Mouse (Mus musculus) lung, embryonic 16.5 days (tissue): ENCODE measurements at regions not wholly inside any gene's neighbourhood (a gene's known extent, or its start where the extent isn't known, plus 50 kb on each side); places are given as distances from the start of the nearest gene placed in this dataset.

Source experiments
- ATAC-seq: fragments of 200-750 bp; cut with Nextera tagmentation; 2 replicates; pipeline ENCODE4 v1.8.0; 2017; ENCODE audit warnings: low read depth, mild to moderate bottlenecking, moderate library complexity
- H3K27ac ChIP-seq: fragments of 300-500 bp; sonication (generic); 2 replicates; pipeline ENCODE4 v1.5.1; 2014; ENCODE audit warnings: mild to moderate bottlenecking, control low read depth, low read length
- H3K27me3 ChIP-seq: fragments of 300-500 bp; sonication (generic); 2 replicates; pipeline ENCODE4 v1.6.1; 2014; ENCODE audit warnings: low read depth, low read length, mixed read lengths; ENCODE audit not compliant: control insufficient read depth, insufficient read depth
- H3K36me3 ChIP-seq: fragments of 300-500 bp; sonication (generic); 2 replicates; pipeline ENCODE4 v1.6.1; 2014; ENCODE audit warnings: low read length; ENCODE audit not compliant: control insufficient read depth, insufficient read depth
- H3K4me1 ChIP-seq: fragments of 300-500 bp; sonication (generic); replicated peaks from 2 replicates; pipeline ENCODE4 v1.6.1; 2014; ENCODE audit warnings: low read length, mixed read lengths; ENCODE audit not compliant: control insufficient read depth, insufficient read depth
- H3K4me2 ChIP-seq: fragments of 300-500 bp; sonication (generic); 2 replicates; pipeline ENCODE4 v1.6.1; 2014; ENCODE audit warnings: low read depth, low read length, control low read depth
- H3K4me3 ChIP-seq: fragments of 300-500 bp; sonication (generic); 2 replicates; pipeline ENCODE4 v1.5.1; 2014; ENCODE audit warnings: mild to moderate bottlenecking, low read length, control low read depth
- H3K9ac ChIP-seq: fragments of 300-500 bp; sonication (generic); 2 replicates; pipeline ENCODE4 v1.6.1; 2014; ENCODE audit warnings: low read length, control low read depth
- H3K9me3 ChIP-seq: fragments of 300-500 bp; sonication (generic); 2 replicates; pipeline ENCODE4 v1.6.1; 2016; ENCODE audit warnings: low read length; ENCODE audit not compliant: control insufficient read depth
- WGBS: fragments of 180-500 bp; shearing (Covaris S2); extraction: QIAGEN DNeasy Blood & Tissue Kit; methylation state at CpG from one replicate; pipeline ENCODE4 v1.1.7; 2014; 5-methylcytosine and 5-hydroxymethylcytosine counted together

DNA sequence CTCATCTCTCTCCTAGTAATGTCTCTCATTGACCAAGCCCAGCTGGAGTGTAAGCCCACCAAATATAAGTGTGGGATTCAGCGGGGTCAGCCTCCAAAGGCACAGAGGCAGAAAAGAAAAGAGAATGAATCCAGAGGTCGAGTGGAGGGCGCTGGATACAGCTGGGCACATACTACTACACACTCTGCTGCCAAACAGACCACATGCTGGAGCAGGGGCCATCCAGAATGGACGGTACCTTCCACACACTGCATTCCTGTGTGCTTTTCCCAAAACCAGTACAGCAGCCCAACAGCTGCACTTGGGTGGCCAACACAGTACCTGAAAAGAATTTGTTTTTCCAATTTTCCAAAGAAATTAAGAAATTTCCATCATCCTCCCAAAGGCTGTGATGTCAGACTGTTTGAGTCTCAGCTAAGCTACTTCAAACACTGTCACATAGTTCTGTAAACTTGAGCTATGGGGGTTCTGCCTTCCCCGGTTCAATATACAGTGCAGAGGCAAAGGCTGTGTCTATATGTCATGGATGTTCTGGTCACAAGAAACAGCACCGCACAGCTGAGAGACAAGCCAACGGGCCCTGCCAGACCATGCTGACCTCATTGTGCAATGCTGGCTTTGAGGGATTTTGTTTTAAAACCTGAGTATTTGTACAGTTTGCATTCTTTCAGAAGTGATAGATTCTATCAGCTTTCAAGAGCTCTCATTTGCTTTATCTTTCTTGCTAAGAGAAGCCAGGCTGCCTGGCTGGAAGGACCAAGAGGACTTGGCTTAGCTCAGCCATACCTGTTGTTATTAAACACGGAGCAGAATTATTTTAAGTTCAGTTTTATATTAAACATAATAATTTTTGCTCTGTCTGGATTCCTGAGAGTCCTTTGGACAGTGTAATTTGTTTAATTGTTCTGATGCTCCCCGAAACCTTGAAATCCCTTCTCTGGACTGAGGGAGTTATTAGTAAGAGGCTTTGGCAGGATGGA lies 200.3 kb upstream of the Myocd start:
- no peaks in the 10 kb centered on the region for H3K9me3 ChIP-seq
- 38% methylated on average over 9 of the region's 9 CpGs for WGBS
- H3K4me3 ChIP-seq, result no peak overlapping the region
- no peak overlapping the region for H3K4me2 ChIP-seq
- no peak overlapping the region for H3K27ac ChIP-seq
- peaks cover 12% of the 10 kb centered on the region for H3K4me1 ChIP-seq
- ATAC-seq, result peak; percentile 86
- no peak overlapping the region for H3K9ac ChIP-seq
- H3K27me3 ChIP-seq, result no peaks in the 10 kb centered on the region
- H3K36me3 ChIP-seq, result no peaks in the 10 kb centered on the region

DNA sequence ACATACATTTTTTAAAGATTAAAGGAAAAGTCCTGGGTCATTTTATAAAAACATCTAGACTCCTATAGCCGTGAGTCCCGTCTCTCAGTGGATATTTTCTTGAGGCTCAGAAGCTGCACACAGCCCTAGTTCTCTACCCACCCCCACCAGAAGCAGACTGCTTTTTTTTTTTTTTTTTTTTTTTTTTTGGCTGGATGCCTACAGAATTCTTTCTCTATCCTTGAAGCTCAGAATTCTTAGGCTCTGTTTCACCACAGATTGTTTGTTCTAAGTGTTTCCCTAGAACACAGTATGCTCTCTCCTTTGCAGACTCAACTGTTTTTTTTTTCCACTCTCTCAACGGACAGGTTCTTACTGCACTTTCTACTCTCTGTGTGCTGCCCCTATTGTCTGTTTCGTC lies 191.3 kb upstream of the Myocd start:
- Histone ChIP-seq H3K4me2 (no peak overlapping the region), H3K9me3 (no peaks in the 10 kb centered on the region), H3K4me3 (no peak overlapping the region), H3K9ac (no peak overlapping the region), H3K27me3 (no peaks in the 10 kb centered on the region), H3K36me3 (no peaks in the 10 kb centered on the region), H3K4me1 (peaks cover 11% of the 10 kb centered on the region; the same call in 1 of the 2 replicates), H3K27ac (peak overlapping the region; percentile 47; the same call in 1 of the 2 replicates)
- ATAC-seq, result peak; percentile 84
- WGBS, result 25% methylated on average over 4 of the region's 4 CpGs

GRCm38 (mm10) chr11:65448436-65448835 lies 178.6 kb upstream of the Myocd start:
- no peak overlapping the region for H3K4me2 ChIP-seq
- no peaks in the 10 kb centered on the region for H3K4me1 ChIP-seq
- no peak for ATAC-seq
- no peaks in the 10 kb centered on the region for H3K36me3 ChIP-seq
- no peak overlapping the region for H3K9ac ChIP-seq
- no peak overlapping the region for H3K27ac ChIP-seq
- no peaks in the 10 kb centered on the region; the same call in 1 of the 2 replicates for H3K9me3 ChIP-seq
- H3K27me3 ChIP-seq, result no peaks in the 10 kb centered on the region
- 81% methylated on average over 3 of the region's 3 CpGs for WGBS
- H3K4me3 ChIP-seq, result no peak overlapping the region

- ATAC-seq, result no peak
- H3K4me1 ChIP-seq, result no peaks in the 10 kb centered on the region
- no peak overlapping the region for H3K27ac ChIP-seq
- no peak overlapping the region for H3K9ac ChIP-seq
- H3K4me3 ChIP-seq, result no peak overlapping the region
- H3K27me3 ChIP-seq, result no peaks in the 10 kb centered on the region
- H3K4me2 ChIP-seq, result no peak overlapping the region
- 76% methylated on average over 11 of the region's 11 CpGs for WGBS
- no peaks in the 10 kb centered on the region for H3K36me3 ChIP-seq
- H3K9me3 ChIP-seq, result no peaks in the 10 kb centered on the region; the same call in 1 of the 2 replicates
Observed at GRCm38 (mm10) chr11:65443466-65444024, 173.8 kb upstream of the Myocd start.

GRCm38 (mm10) chr11:65435699-65436161 lies 165.9 kb upstream of the Myocd start:
- ATAC-seq, result peak; percentile 52
- no peaks in the 10 kb centered on the region for H3K9me3 ChIP-seq
- 52% methylated on average over 4 of the region's 4 CpGs for WGBS
- H3K4me2 ChIP-seq, result no peak overlapping the region
- no peak overlapping the region for H3K4me3 ChIP-seq
- H3K36me3 ChIP-seq, result no peaks in the 10 kb centered on the region
- H3K4me1 ChIP-seq, result no peaks in the 10 kb centered on the region
- H3K9ac ChIP-seq, result no peak overlapping the region
- H3K27me3 ChIP-seq, result no peaks in the 10 kb centered on the region
- no peak overlapping the region for H3K27ac ChIP-seq

DNA sequence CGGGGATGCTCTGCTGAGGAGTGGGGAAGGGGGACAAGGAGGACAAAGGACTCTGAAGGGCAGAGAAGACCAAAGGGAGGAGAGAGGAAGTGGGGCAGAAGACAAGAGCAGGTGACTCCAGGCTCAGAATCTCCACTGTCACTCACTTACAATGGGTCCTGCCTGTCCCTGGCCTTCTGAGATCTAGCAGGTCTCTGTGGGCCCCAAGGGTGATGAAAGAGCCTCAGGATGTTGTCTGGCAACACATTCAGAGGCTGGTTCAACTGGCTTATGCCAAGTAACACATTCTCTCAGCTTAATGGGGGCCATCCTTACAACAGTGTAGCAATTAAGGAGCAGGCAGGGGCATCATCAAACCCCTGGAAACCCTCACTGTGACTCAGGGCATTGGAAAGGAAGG lies 152.1 kb upstream of the Myocd start:
- H3K4me2 ChIP-seq, result no peak overlapping the region
- H3K4me1 ChIP-seq, result no peaks in the 10 kb centered on the region
- H3K9me3 ChIP-seq, result no peaks in the 10 kb centered on the region
- 0% methylated on average over 1 of the region's 1 CpGs for WGBS
- no peaks in the 10 kb centered on the region for H3K36me3 ChIP-seq
- no peak for ATAC-seq
- H3K4me3 ChIP-seq, result no peak overlapping the region
- no peak overlapping the region for H3K27ac ChIP-seq
- no peak overlapping the region for H3K9ac ChIP-seq
- H3K27me3 ChIP-seq, result no peaks in the 10 kb centered on the region

- no peak overlapping the region for H3K4me2 ChIP-seq
- no peaks in the 10 kb centered on the region for H3K36me3 ChIP-seq
- H3K4me3 ChIP-seq, result no peak overlapping the region
- no peak overlapping the region for H3K27ac ChIP-seq
- H3K27me3 ChIP-seq, result no peaks in the 10 kb centered on the region
- H3K4me1 ChIP-seq, result no peaks in the 10 kb centered on the region
- no peak overlapping the region for H3K9ac ChIP-seq
- no peaks in the 10 kb centered on the region for H3K9me3 ChIP-seq
- WGBS, result 54% methylated on average over 1 of the region's 1 CpGs
- no peak for ATAC-seq
Observed at GRCm38 (mm10) chr11:65408621-65409020, 138.8 kb upstream of the Myocd start.

GRCm38 (mm10) chr11:65402460-65403154 lies 132.8 kb upstream of the Myocd start:
- peak; percentile 91 for ATAC-seq
- no peaks in the 10 kb centered on the region for H3K4me1 ChIP-seq
- 41% methylated on average over 12 of the region's 12 CpGs for WGBS

DNA sequence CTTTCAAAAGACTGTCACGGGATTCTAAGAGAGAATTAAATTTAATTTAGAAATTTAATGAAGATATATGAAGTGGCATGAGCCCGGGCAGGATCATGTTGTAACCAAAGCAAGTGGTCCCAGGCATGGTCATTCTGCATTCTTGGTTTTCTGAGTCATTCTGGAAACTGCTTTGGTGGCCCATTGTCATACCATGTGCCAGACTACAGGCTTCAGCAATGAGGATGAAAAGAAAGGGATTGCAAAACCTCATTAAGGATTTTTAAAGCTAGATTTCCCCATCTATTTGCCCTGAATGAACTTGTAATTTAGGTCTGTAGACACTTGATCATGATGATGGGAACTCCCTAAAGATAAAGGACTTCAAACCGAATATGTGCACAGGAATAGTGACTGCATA lies 119.4 kb upstream of the Myocd start:
- no peaks in the 10 kb centered on the region for H3K36me3 ChIP-seq
- H3K27me3 ChIP-seq, result no peaks in the 10 kb centered on the region
- H3K4me2 ChIP-seq, result no peak overlapping the region
- no peak overlapping the region for H3K9ac ChIP-seq
- H3K27ac ChIP-seq, result no peak overlapping the region
- H3K4me3 ChIP-seq, result no peak overlapping the region
- peaks cover 7% of the 10 kb centered on the region for H3K4me1 ChIP-seq
- 71% methylated on average over 3 of the region's 3 CpGs for WGBS
- H3K9me3 ChIP-seq, result no peaks in the 10 kb centered on the region
- no peak for ATAC-seq

More at GRCm38 (mm10) chr11:65402460-65403154, 132.8 kb upstream of the Myocd start:
- Histone ChIP-seq H3K4me2 (no peak overlapping the region), H3K9ac (no peak overlapping the region), H3K27ac (no peak overlapping the region), H3K4me3 (no peak overlapping the region), H3K36me3 (no peaks in the 10 kb centered on the region), H3K9me3 (no peaks in the 10 kb centered on the region), H3K27me3 (no peaks in the 10 kb centered on the region)
